Mouse (Mus musculus) stomach, embryonic 14.5 days (tissue): ENCODE data around the gene Agtr1a. TPM values are rescaled to one million over a fixed set of nuclear protein-coding genes. Genes with fewer than 3 reads are reported as not detected.

Source experiments
- ATAC-seq: fragments of 200-750 bp; cut with Nextera tagmentation; 2 replicates; pipeline ENCODE4 v1.8.0; 2017; ENCODE audit warnings: low read depth, moderate TSS enrichment; ENCODE audit not compliant: insufficient number of reproducible peaks, insufficient read depth, low FRiP score
- H3K27ac ChIP-seq: fragments of 300-500 bp; sonication (generic); 2 replicates; pipeline ENCODE4 v1.5.1; 2014; ENCODE audit warnings: mild to moderate bottlenecking, low read length, moderate library complexity, mixed read lengths
- H3K27me3 ChIP-seq: fragments of 300-500 bp; sonication (generic); 2 replicates; pipeline ENCODE4 v1.6.1; 2014; ENCODE audit warnings: low read length, control low read depth, mixed read lengths; ENCODE audit not compliant: control insufficient read depth, insufficient read depth
- H3K36me3 ChIP-seq: fragments of 300-500 bp; sonication (generic); 2 replicates; pipeline ENCODE4 v1.6.1; 2014; ENCODE audit warnings: mild to moderate bottlenecking, control low read depth, low read length, moderate library complexity, mixed read lengths; ENCODE audit not compliant: control insufficient read depth, insufficient read depth
- H3K4me1 ChIP-seq: fragments of 300-500 bp; sonication (generic); 2 replicates; pipeline ENCODE4 v1.6.1; 2014; ENCODE audit warnings: low read length, control low read depth, mixed read lengths; ENCODE audit not compliant: control insufficient read depth, insufficient read depth
- H3K4me2 ChIP-seq: fragments of 300-500 bp; sonication (generic); replicated peaks from 2 replicates; pipeline ENCODE4 v1.6.1; 2014; ENCODE audit warnings: low read depth, low read length, control low read depth
- H3K4me3 ChIP-seq: fragments of 300-500 bp; sonication (generic); 2 replicates; pipeline ENCODE4 v1.5.1; 2014; ENCODE audit warnings: low read depth, low read length, control low read depth
- H3K9ac ChIP-seq: fragments of 300-500 bp; sonication (generic); replicated peaks from 2 replicates; pipeline ENCODE4 v1.6.1; 2014; ENCODE audit warnings: low read depth, mild to moderate bottlenecking, control low read depth, low read length, moderate library complexity, mixed read lengths
- H3K9me3 ChIP-seq: fragments of 300-500 bp; sonication (generic); 2 replicates; pipeline ENCODE4 v1.6.1; 2016; ENCODE audit warnings: low read depth, low read length, control low read depth; ENCODE audit not compliant: control insufficient read depth
- WGBS: fragments of 180-500 bp; shearing (Covaris S2); extraction: QIAGEN DNeasy Blood & Tissue Kit; methylation state at CpG from one replicate; pipeline ENCODE4 v1.1.7; 2014; 5-methylcytosine and 5-hydroxymethylcytosine counted together
- polyA plus RNA-seq: library from polyadenylated mRNA; unstranded; fragments of >200 nt; fragmentation: Nextera tagmentation; extraction: Ambion mirVana; gene quantifications from 2 replicates; pipeline ENCODE4 v1.2.1, GENCODE M21; 2014

Gene Agtr1a
- polyA plus RNA-seq, 1 experiment from 2014 or later, result 6.2 TPM

DNA sequence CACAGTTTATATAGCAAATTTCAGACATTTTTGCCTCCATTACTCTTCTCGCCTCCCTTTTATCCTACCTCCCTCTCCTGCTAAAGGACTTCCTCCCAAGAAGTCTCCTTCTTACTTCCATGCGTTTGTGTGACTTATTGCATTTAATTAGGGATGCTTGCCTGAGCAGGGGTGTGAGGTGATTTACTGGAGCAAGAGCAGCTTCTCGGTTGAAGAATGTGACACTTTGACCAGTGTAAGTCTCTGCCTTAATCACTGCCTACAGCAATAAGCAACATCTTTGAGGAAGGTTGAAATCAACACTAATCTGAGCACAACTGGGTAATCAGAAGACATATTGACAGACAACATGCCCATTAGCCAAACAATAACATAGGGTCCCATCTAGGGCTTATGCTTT is 67.6 kb downstream of the Agtr1a start:
- Histone ChIP-seq H3K4me1 (no peaks in the 10 kb centered on the region), H3K27me3 (no peaks in the 10 kb centered on the region), H3K36me3 (no peaks in the 10 kb centered on the region), H3K4me2 (no peak overlapping the region), H3K27ac (no peak overlapping the region), H3K4me3 (no peak overlapping the region), H3K9me3 (no peaks in the 10 kb centered on the region), H3K9ac (no peak overlapping the region)
- WGBS, result 64% methylated on average over 3 of the region's 3 CpGs
- ATAC-seq, result no peak

DNA sequence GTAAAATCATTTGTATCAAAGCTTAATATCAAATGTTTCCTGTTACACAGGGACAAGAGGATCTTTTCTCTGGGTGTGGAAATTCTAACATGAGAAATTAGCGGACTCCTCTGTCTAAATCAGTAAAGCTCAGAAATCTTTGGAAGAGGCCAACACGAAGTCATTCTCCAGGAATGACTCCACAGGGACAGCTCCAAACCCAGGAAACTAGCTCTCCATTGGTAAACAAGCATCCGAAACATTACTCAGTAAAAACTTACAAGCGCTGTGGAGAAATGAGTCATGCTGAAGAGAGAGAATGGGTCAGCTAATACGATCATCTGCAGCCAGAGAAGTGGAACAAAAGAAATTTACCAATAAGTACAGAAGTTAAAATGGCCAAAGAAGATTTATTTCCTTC is 82.4 kb downstream of the Agtr1a start:
- Histone ChIP-seq H3K4me2 (no peak overlapping the region), H3K27ac (no peak overlapping the region), H3K4me1 (no peaks in the 10 kb centered on the region), H3K27me3 (no peaks in the 10 kb centered on the region), H3K4me3 (no peak overlapping the region), H3K9me3 (no peaks in the 10 kb centered on the region), H3K36me3 (no peaks in the 10 kb centered on the region), H3K9ac (no peak overlapping the region)
- 81% methylated on average over 5 of the region's 5 CpGs for WGBS
- ATAC-seq, result no peak

DNA sequence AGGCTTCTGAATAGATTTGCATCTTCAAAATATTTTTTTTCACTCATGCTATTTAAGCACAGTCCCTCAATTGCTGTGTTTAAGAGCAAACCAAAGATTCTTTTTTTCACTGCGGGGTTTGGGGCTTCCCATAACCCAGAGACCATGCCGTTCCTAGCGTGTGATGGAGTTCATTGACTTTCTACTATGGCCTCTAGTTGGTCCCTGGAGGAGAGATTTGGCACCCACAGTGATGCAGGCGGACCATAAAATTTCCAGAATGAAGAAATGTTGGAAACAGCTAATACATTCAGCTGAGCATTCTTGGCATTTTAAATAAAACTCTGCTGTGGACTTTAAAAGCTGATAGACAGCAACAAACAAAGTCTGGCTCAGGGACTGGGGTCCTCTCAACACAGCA is 90.8 kb downstream of the Agtr1a start:
- no peak overlapping the region for H3K27ac ChIP-seq
- H3K9me3 ChIP-seq, result no peaks in the 10 kb centered on the region
- no peak for ATAC-seq
- WGBS, result 86% methylated on average over 4 of the region's 4 CpGs
- no peaks in the 10 kb centered on the region for H3K27me3 ChIP-seq
- H3K4me3 ChIP-seq, result no peak overlapping the region
- H3K4me2 ChIP-seq, result no peak overlapping the region
- no peaks in the 10 kb centered on the region for H3K4me1 ChIP-seq
- no peaks in the 10 kb centered on the region for H3K36me3 ChIP-seq
- no peak overlapping the region for H3K9ac ChIP-seq

DNA sequence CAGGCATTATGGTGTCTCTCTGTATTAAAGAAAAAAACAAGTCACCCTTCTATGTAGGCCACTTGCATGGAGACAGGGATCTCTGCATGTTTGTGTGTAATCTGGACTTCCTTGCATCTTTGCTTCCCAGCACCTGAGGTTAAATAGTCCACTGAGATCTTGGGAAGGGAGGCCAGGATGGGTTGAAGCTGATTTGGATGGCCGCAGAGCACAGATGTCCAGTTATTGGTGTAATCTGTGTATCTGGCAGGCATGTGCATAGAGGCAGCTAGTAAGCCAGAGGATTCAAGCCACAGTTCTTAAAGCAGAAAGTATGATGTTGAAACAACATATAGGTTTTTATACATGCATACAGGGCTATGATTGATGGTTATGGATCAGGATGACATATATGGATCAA is 91.2 kb downstream of the Agtr1a start:
- WGBS, result 91% methylated on average over 1 of the region's 1 CpGs

More for the DNA sequence above, 91.2 kb downstream of the Agtr1a start:
- Histone ChIP-seq H3K4me1 (no peaks in the 10 kb centered on the region), H3K4me2 (no peak overlapping the region), H3K27ac (no peak overlapping the region), H3K4me3 (no peak overlapping the region), H3K9ac (no peak overlapping the region), H3K27me3 (no peaks in the 10 kb centered on the region), H3K36me3 (no peaks in the 10 kb centered on the region), H3K9me3 (no peaks in the 10 kb centered on the region)
- no peak for ATAC-seq

Other genes with a start within 250 kb of the Agtr1a start
- gene Mboat1, start 200.0 kb upstream of the Agtr1a start, polyA plus RNA-seq, result 38.2 and 45.7 TPM in 2 replicates
- 211 and 233 TPM in 2 replicates for gene Uqcrfs1, start 208.9 kb downstream of the Agtr1a start, polyA plus RNA-seq